18 mouse cellular contexts compared by ENCODE assay signal in genomic region chr7:78111291-78111690, GRCm38 (mm10).
DNase-seq lines count a peak whose midpoint lies in the region; ATAC-seq and TF ChIP-seq lines count a peak whose summit lies in the region.
"Had no signal": no experiment of that assay in that cellular context is flagged by ENCODE, and none has a peak within 500 bp of the region (broad histone marks: within the 10 kb centered on the region; RNA-seq: fewer than 3 reads in every experiment).

No protein-coding gene starts in this region.

- peak; percentile 8 to 55 for DNase-seq in cerebellum, postnatal 25 days
- DNase-seq in right cerebral cortex, postnatal 14 days = peak; percentile 17
- no peak for DNase-seq in right cerebral cortex, postnatal 25 days
- peak; percentile 9 for DNase-seq in brain, embryonic 14.5 days (ENCODE audit: low read depth)
- DNase-seq in kidney, postnatal 14 days = no peak
- DNase-seq: adrenal gland, adult 2 months; adrenal gland, postnatal 14 days; cerebellum, adult 11 months; cerebellum, postnatal 36 days; gastrocnemius, postnatal 10 days; gastrocnemius, postnatal 36 days; heart, adult 2 months; heart, postnatal 14 days; heart, postnatal 4 days had no signal

- ATAC-seq in cerebellum, adult (ENCODE audit: insufficient number of reproducible peaks, low FRiP score, low TSS enrichment) = no peak
- ATAC-seq: CD4-positive, CD25-positive, alpha-beta regulatory T cell, adult 4 months; forebrain, embryonic 13.5 days; forebrain, embryonic 16.5 days had no signal

- no peak for TF ChIP-seq CTCF in brain, embryonic 14.5 days (IDR thresholded peaks at IDR 0.05; ENCODE audit: borderline replicate concordance, extremely low read depth, insufficient read depth, insufficient read length)

- TF ChIP-seq POLR2A in brain, embryonic 14.5 days (IDR thresholded peaks at IDR 0.05; ENCODE audit: borderline replicate concordance, extremely low read depth, insufficient read depth, insufficient read length, poor library complexity, severe bottlenecking) = no peak

Comparison
In these comparisons a context has a peak if more than half of its experiments do, and no peak if none do; other contexts are left out.
1. DNase-seq: peak in cerebellum, postnatal 25 days (2 of 2), right cerebral cortex, postnatal 14 days (single experiment) and brain, embryonic 14.5 days (single experiment); none in right cerebral cortex, postnatal 25 days (single experiment) and kidney, postnatal 14 days (single experiment).